28 mouse cellular contexts compared by ENCODE assay signal in genomic region chr11:117982426-117982825, GRCm38 (mm10). TPM values are rescaled to one million over a fixed set of nuclear protein-coding genes. Genes with fewer than 3 reads are reported as not detected.
A peak's percentile ranks its signal among the peaks of the same experiment; 100 is the strongest.
DNase-seq lines count a peak whose midpoint lies in the region; ATAC-seq and TF ChIP-seq lines count a peak whose summit lies in the region.
"Had no signal": no experiment of that assay in that cellular context is flagged by ENCODE, and none has a peak within 500 bp of the region (broad histone marks: within the 10 kb centered on the region; RNA-seq: fewer than 3 reads in every experiment).

No protein-coding gene starts in this region.

- H3K4me1 ChIP-seq in hindbrain, embryonic 10.5 days (replicated peaks): peaks cover 32% of the 10 kb centered on the region
- H3K4me1 ChIP-seq in hindbrain, postnatal 0 days (ENCODE audit: insufficient read depth, low read length): peaks cover 8% of the 10 kb centered on the region; the same call in 1 of the 2 replicates
- H3K4me1 ChIP-seq in lung, embryonic 14.5 days (ENCODE audit: insufficient read depth): 0 out of 2 replicates have a peak, but pooled peaks cover 4% of the 10 kb centered on the region
- peaks cover 9% of the 10 kb centered on the region for H3K4me1 ChIP-seq in midbrain, embryonic 14.5 days (ENCODE audit: control insufficient read depth, insufficient read depth, low read length)

- no peak for ATAC-seq in hindbrain, postnatal 0 days
- ATAC-seq in lung, embryonic 14.5 days (ENCODE audit: insufficient read depth): no peak
- ATAC-seq in midbrain, embryonic 14.5 days (ENCODE audit: low FRiP score, low TSS enrichment): no peak
- ATAC-seq in erythroid progenitor cell, adult 5-6 weeks (replicated peaks; ENCODE audit: low FRiP score, poor library complexity, severe bottlenecking): no peak
- ATAC-seq: forebrain, embryonic 13.5 days; midbrain, embryonic 16.5 days; Patski had no signal

- no peak for DNase-seq in hindbrain, embryonic 10.5 days (ENCODE audit: low spot score)
- DNase-seq in hindbrain, postnatal 0 days (ENCODE audit: low spot score): no peak
- peak; percentile 27 for DNase-seq in lung, embryonic 14.5 days
- no peak for DNase-seq in lung, postnatal 14 days
- DNase-seq in kidney, postnatal 36 days: peak; percentile 53 to 72
- DNase-seq in midbrain, embryonic 14.5 days: no peak
- DNase-seq: B cell, adult 2 months; cerebellum, adult 18-20 months; cerebellum, postnatal 25 days; heart, postnatal 36 days; layer of hippocampus, adult 9-11 months; retina, postnatal 1 day; right cerebral cortex, postnatal 25 days; spleen, adult 18-20 months had no signal

- H3K27me3 ChIP-seq in hindbrain, embryonic 10.5 days (ENCODE audit: insufficient read depth, poor library complexity, severe bottlenecking): peaks cover 5% of the 10 kb centered on the region; the same call in 1 of the 2 replicates
- no peaks in the 10 kb centered on the region for H3K27me3 ChIP-seq in hindbrain, postnatal 0 days (ENCODE audit: insufficient read depth, low read length)
- H3K27me3 ChIP-seq in lung, embryonic 14.5 days (ENCODE audit: insufficient read depth, low read length): no peaks in the 10 kb centered on the region
- no peaks in the 10 kb centered on the region for H3K27me3 ChIP-seq in midbrain, embryonic 14.5 days (ENCODE audit: control insufficient read depth, insufficient read depth, low read length)
- H3K27me3 ChIP-seq: embryonic facial prominence, embryonic 13.5 days; forebrain, embryonic 13.5 days; heart, embryonic 15.5 days; neural tube, embryonic 13.5 days; Patski had no signal

- no peak overlapping the region for H3K9ac ChIP-seq in hindbrain, postnatal 0 days (replicated peaks; ENCODE audit: low read length)
- H3K9ac ChIP-seq in lung, embryonic 14.5 days: no peak overlapping the region
- no peak overlapping the region for H3K9ac ChIP-seq in midbrain, embryonic 14.5 days (replicated peaks; ENCODE audit: low read length)
- H3K9ac ChIP-seq: embryonic facial prominence, embryonic 13.5 days; forebrain, embryonic 13.5 days; heart, embryonic 15.5 days; hindbrain, embryonic 14.5 days; liver, embryonic 15.5 days; neural tube, embryonic 13.5 days had no signal

- H3K36me3 ChIP-seq in hindbrain, embryonic 10.5 days: no peaks in the 10 kb centered on the region
- no peaks in the 10 kb centered on the region for H3K36me3 ChIP-seq in hindbrain, postnatal 0 days (ENCODE audit: insufficient read depth, low read length)
- no peaks in the 10 kb centered on the region for H3K36me3 ChIP-seq in lung, embryonic 14.5 days (ENCODE audit: insufficient read depth)
- H3K36me3 ChIP-seq in midbrain, embryonic 14.5 days (ENCODE audit: control insufficient read depth, insufficient read depth, low read length): no peaks in the 10 kb centered on the region
- H3K36me3 ChIP-seq: embryonic facial prominence, embryonic 13.5 days; G1E; heart, embryonic 15.5 days; liver, embryonic 15.5 days; neural tube, embryonic 13.5 days had no signal

- 0 out of 2 replicates have a peak overlapping the region, but pooled peaks have one; percentile 9 for H3K27ac ChIP-seq in hindbrain, embryonic 10.5 days
- no peak overlapping the region for H3K27ac ChIP-seq in hindbrain, postnatal 0 days
- H3K27ac ChIP-seq in lung, embryonic 14.5 days (ENCODE audit: low read depth): no peak overlapping the region
- H3K27ac ChIP-seq in midbrain, embryonic 14.5 days (replicated peaks; ENCODE audit: low read depth, low read length): no peak overlapping the region
- H3K27ac ChIP-seq: embryonic facial prominence, embryonic 13.5 days; forebrain, embryonic 13.5 days; heart, embryonic 15.5 days; hindbrain, embryonic 14.5 days; left cerebral cortex, adult 2 months; liver, embryonic 15.5 days; macrophage; neural tube, embryonic 13.5 days had no signal

- WGBS in hindbrain, embryonic 10.5 days: 76% methylated on average over 5 of the region's 5 CpGs
- WGBS in hindbrain, postnatal 0 days: 80% methylated on average over 5 of the region's 5 CpGs
- WGBS in lung, embryonic 14.5 days: 51% methylated on average over 5 of the region's 5 CpGs
- WGBS in midbrain, embryonic 14.5 days: 86% methylated on average over 5 of the region's 5 CpGs

- H3K4me2 ChIP-seq in hindbrain, postnatal 0 days (ENCODE audit: low read depth, low read length): no peak overlapping the region
- H3K4me2 ChIP-seq in lung, embryonic 14.5 days: no peak overlapping the region
- no peak overlapping the region for H3K4me2 ChIP-seq in midbrain, embryonic 14.5 days (ENCODE audit: low read length)
- H3K4me2 ChIP-seq: embryonic facial prominence, embryonic 13.5 days; forebrain, embryonic 13.5 days; heart, embryonic 15.5 days; hindbrain, embryonic 14.5 days; liver, embryonic 15.5 days; neural tube, embryonic 13.5 days had no signal

- no peak for TF ChIP-seq CTCF in hindbrain, postnatal 0 days (IDR thresholded peaks at IDR 0.05; ENCODE audit: low read depth)
- TF ChIP-seq CTCF in lung, embryonic 14.5 days (IDR thresholded peaks at IDR 0.05; ENCODE audit: low read depth): no peak

- H3K4me3 ChIP-seq in hindbrain, embryonic 10.5 days: no peak overlapping the region
- H3K4me3 ChIP-seq in hindbrain, postnatal 0 days (ENCODE audit: low read length): no peak overlapping the region
- H3K4me3 ChIP-seq in lung, embryonic 14.5 days (ENCODE audit: low read depth, low read length): no peak overlapping the region
- H3K4me3 ChIP-seq in midbrain, embryonic 14.5 days (replicated peaks; ENCODE audit: low read depth, low read length): no peak overlapping the region
- H3K4me3 ChIP-seq: embryonic facial prominence, embryonic 13.5 days; erythroblast, embryonic 14.5 days; forebrain, embryonic 13.5 days; heart, embryonic 15.5 days; left cerebral cortex, adult 2 months; liver, embryonic 15.5 days; myocyte; neural tube, embryonic 13.5 days had no signal

- H3K9me3 ChIP-seq in hindbrain, embryonic 10.5 days: no peaks in the 10 kb centered on the region
- no peaks in the 10 kb centered on the region for H3K9me3 ChIP-seq in hindbrain, postnatal 0 days (ENCODE audit: low read length)
- no peaks in the 10 kb centered on the region for H3K9me3 ChIP-seq in lung, embryonic 14.5 days (ENCODE audit: low read depth, low read length)
- no peaks in the 10 kb centered on the region for H3K9me3 ChIP-seq in midbrain, embryonic 14.5 days (ENCODE audit: control insufficient read depth, low read length)
- H3K9me3 ChIP-seq: embryonic facial prominence, embryonic 13.5 days; forebrain, embryonic 13.5 days; G1E; heart, embryonic 15.5 days; liver, embryonic 15.5 days; neural tube, embryonic 13.5 days had no signal

RNA-seq across cellular contexts. Expression of gene Pgs1, which starts 3.7 kb away (rescaled TPM):
- 46.2 and 51.9 TPM in 2 replicates for polyA plus RNA-seq in hindbrain, embryonic 10.5 days (2016; fragmentation: Nextera tagmentation; extraction: Ambion mirVana)
- 72.7 and 85.0 TPM in 2 replicates for total RNA-seq in hindbrain, postnatal 0 days (2014; rRNA removed)
- polyA plus RNA-seq in hindbrain, postnatal 0 days (2015; fragmentation: Nextera tagmentation; extraction: Ambion mirVana): 57.2 and 58.3 TPM in 2 replicates
- 35.8 and 40.8 TPM in 2 replicates for polyA plus RNA-seq in lung, embryonic 14.5 days (2014; fragmentation: Nextera tagmentation; extraction: Ambion mirVana)
- polyA plus RNA-seq in midbrain, embryonic 14.5 days (2014; fragmentation: Nextera tagmentation; extraction: Ambion mirVana): 47.9 and 51.4 TPM in 2 replicates
- total RNA-seq in erythroid progenitor cell, adult 5-6 weeks (2015; ENCODE audit: low replicate concordance): 10.1 and 13.3 TPM in 2 replicates
- 5.1 and 22.5 TPM in 2 replicates for total RNA-seq in erythroid progenitor cell, adult 5-6 weeks (2017; ENCODE audit: low replicate concordance)

RNA-seq across cellular contexts. Expression of gene Socs3, which starts 12.6 kb away (rescaled TPM):
- 12.5 and 14.2 TPM in 2 replicates for polyA plus RNA-seq in hindbrain, embryonic 10.5 days (2016; fragmentation: Nextera tagmentation; extraction: Ambion mirVana)
- total RNA-seq in hindbrain, postnatal 0 days (2014; rRNA removed): 12.3 and 12.4 TPM in 2 replicates
- 6.0 and 7.0 TPM in 2 replicates for polyA plus RNA-seq in hindbrain, postnatal 0 days (2015; fragmentation: Nextera tagmentation; extraction: Ambion mirVana)
- polyA plus RNA-seq in lung, embryonic 14.5 days (2014; fragmentation: Nextera tagmentation; extraction: Ambion mirVana): 5.4 and 6.4 TPM in 2 replicates
- 4.3 and 7.2 TPM in 2 replicates for polyA plus RNA-seq in midbrain, embryonic 14.5 days (2014; fragmentation: Nextera tagmentation; extraction: Ambion mirVana)
- 0.36 and 1.3 TPM in 2 replicates for total RNA-seq in erythroid progenitor cell, adult 5-6 weeks (2015; ENCODE audit: low replicate concordance)
- total RNA-seq in erythroid progenitor cell, adult 5-6 weeks (2017; ENCODE audit: low replicate concordance): 1.2 TPM in 1 of 2 replicates, not detected in the other

Comparison
In these comparisons a context has a peak if more than half of its experiments do, and no peak if none do; other contexts are left out.
1. DNase-seq: peak in lung, embryonic 14.5 days (single experiment) and kidney, postnatal 36 days (2 of 2); none in hindbrain, embryonic 10.5 days (single experiment), hindbrain, postnatal 0 days (single experiment), lung, postnatal 14 days (single experiment) and midbrain, embryonic 14.5 days (single experiment).